Mouse (Mus musculus) liver, embryonic 16.5 days (tissue): ENCODE measurements at regions not wholly inside any gene's neighbourhood (a gene's known extent, or its start where the extent isn't known, plus 50 kb on each side); places are given as distances from the start of the nearest gene placed in this dataset.

Source experiments
- ATAC-seq: fragments of 200-750 bp; cut with Nextera tagmentation; 2 replicates; pipeline ENCODE4 v1.8.0; 2017; ENCODE audit warnings: low read depth, mild to moderate bottlenecking, moderate number of reproducible peaks, moderate library complexity
- H3K27ac ChIP-seq: fragments of 300-500 bp; sonication (generic); 2 replicates; pipeline ENCODE4 v1.5.1; 2014; ENCODE audit warnings: mild to moderate bottlenecking, low read length
- H3K27me3 ChIP-seq: fragments of 300-500 bp; sonication (generic); 2 replicates; pipeline ENCODE4 v1.6.1; 2014; ENCODE audit warnings: low read depth, low read length, mixed read lengths; ENCODE audit not compliant: control insufficient read depth, insufficient read depth
- H3K36me3 ChIP-seq: fragments of 300-500 bp; sonication (generic); 2 replicates; pipeline ENCODE4 v1.6.1; 2014; ENCODE audit warnings: mild to moderate bottlenecking; ENCODE audit not compliant: control insufficient read depth, insufficient read depth
- H3K4me1 ChIP-seq: fragments of 300-500 bp; sonication (generic); 2 replicates; pipeline ENCODE4 v1.6.1; 2014; ENCODE audit warnings: low read depth, low read length, mixed read lengths; ENCODE audit not compliant: control insufficient read depth
- H3K4me2 ChIP-seq: fragments of 300-500 bp; sonication (generic); 2 replicates; pipeline ENCODE4 v1.6.1; 2014; ENCODE audit warnings: low read depth, low read length, mixed read lengths
- H3K4me3 ChIP-seq: fragments of 300-500 bp; sonication (generic); 2 replicates; pipeline ENCODE4 v1.5.1; 2014; ENCODE audit warnings: low read depth, mild to moderate bottlenecking, low read length
- H3K9ac ChIP-seq: fragments of 300-500 bp; sonication (generic); 2 replicates; pipeline ENCODE4 v1.6.1; 2014; ENCODE audit warnings: low read depth, low read length
- H3K9me3 ChIP-seq: fragments of 300-500 bp; sonication (generic); replicated peaks from 2 replicates; pipeline ENCODE4 v1.6.1; 2016; ENCODE audit warnings: low read length; ENCODE audit not compliant: control insufficient read depth
- WGBS: fragments of 180-500 bp; shearing (Covaris S2); extraction: QIAGEN DNeasy Blood & Tissue Kit; methylation state at CpG from one replicate; pipeline ENCODE4 v1.1.7; 2014; ENCODE audit not compliant: insufficient replicate concordance; 5-methylcytosine and 5-hydroxymethylcytosine counted together

- no peaks in the 10 kb centered on the region for H3K27me3 ChIP-seq
- H3K9me3 ChIP-seq = no peaks in the 10 kb centered on the region
- WGBS = 64% methylated on average over 7 of the region's 7 CpGs
- no peak overlapping the region for H3K4me2 ChIP-seq
- no peak for ATAC-seq
- H3K27ac ChIP-seq = no peak overlapping the region
- H3K9ac ChIP-seq = no peak overlapping the region
- no peak overlapping the region for H3K4me3 ChIP-seq
- H3K36me3 ChIP-seq = no peaks in the 10 kb centered on the region
- H3K4me1 ChIP-seq = no peaks in the 10 kb centered on the region
Observed at GRCm38 (mm10) chr16:78709943-78710342, 133.4 kb upstream of the D16Ertd472e start.

GRCm38 (mm10) chr16:78707566-78707965, 131.1 kb upstream of the D16Ertd472e start:
- ATAC-seq = no peak
- 67% methylated on average over 4 of the region's 4 CpGs for WGBS

GRCm38 (mm10) chr16:78707165-78707564, 130.7 kb upstream of the D16Ertd472e start:
- ATAC-seq = no peak
- Histone ChIP-seq H3K36me3 (no peaks in the 10 kb centered on the region), H3K4me2 (no peak overlapping the region), H3K27ac (no peak overlapping the region), H3K4me3 (no peak overlapping the region), H3K27me3 (no peaks in the 10 kb centered on the region), H3K9me3 (no peaks in the 10 kb centered on the region), H3K9ac (no peak overlapping the region), H3K4me1 (no peaks in the 10 kb centered on the region)
- 70% methylated on average over 7 of the region's 7 CpGs for WGBS

More at GRCm38 (mm10) chr16:78707566-78707965, 131.1 kb upstream of the D16Ertd472e start:
- Histone ChIP-seq H3K36me3 (no peaks in the 10 kb centered on the region), H3K4me3 (no peak overlapping the region), H3K9ac (no peak overlapping the region), H3K4me2 (no peak overlapping the region), H3K9me3 (no peaks in the 10 kb centered on the region), H3K27me3 (no peaks in the 10 kb centered on the region), H3K4me1 (no peaks in the 10 kb centered on the region), H3K27ac (no peak overlapping the region)

- 55% methylated on average over 3 of the region's 3 CpGs for WGBS
- Histone ChIP-seq H3K36me3 (no peaks in the 10 kb centered on the region), H3K27ac (no peak overlapping the region), H3K9ac (no peak overlapping the region), H3K9me3 (no peaks in the 10 kb centered on the region), H3K4me2 (no peak overlapping the region), H3K4me1 (no peaks in the 10 kb centered on the region), H3K27me3 (no peaks in the 10 kb centered on the region), H3K4me3 (no peak overlapping the region)
- no peak for ATAC-seq
Observed at GRCm38 (mm10) chr16:78697514-78698209, 121.2 kb upstream of the D16Ertd472e start.

- Histone ChIP-seq H3K9ac (no peak overlapping the region), H3K4me3 (no peak overlapping the region), H3K27ac (no peak overlapping the region), H3K9me3 (no peaks in the 10 kb centered on the region), H3K4me1 (no peaks in the 10 kb centered on the region), H3K36me3 (no peaks in the 10 kb centered on the region), H3K4me2 (no peak overlapping the region), H3K27me3 (no peaks in the 10 kb centered on the region)
- no peak for ATAC-seq
Observed at GRCm38 (mm10) chr16:78688251-78688650, 111.7 kb upstream of the D16Ertd472e start.

- no peak overlapping the region for H3K4me2 ChIP-seq
- H3K9ac ChIP-seq = no peak overlapping the region
- H3K36me3 ChIP-seq = no peaks in the 10 kb centered on the region
- ATAC-seq = no peak
- 29% methylated on average over 1 of the region's 1 CpGs for WGBS
- H3K4me3 ChIP-seq = no peak overlapping the region
- no peak overlapping the region for H3K27ac ChIP-seq
- H3K4me1 ChIP-seq = no peaks in the 10 kb centered on the region
- H3K27me3 ChIP-seq = no peaks in the 10 kb centered on the region
- H3K9me3 ChIP-seq = no peaks in the 10 kb centered on the region
Observed at GRCm38 (mm10) chr16:78685160-78685559, 108.7 kb upstream of the D16Ertd472e start.

- no peak overlapping the region for H3K9ac ChIP-seq
- no peaks in the 10 kb centered on the region for H3K27me3 ChIP-seq
- WGBS = 80% methylated on average over 8 of the region's 8 CpGs
- H3K27ac ChIP-seq = no peak overlapping the region
- H3K36me3 ChIP-seq = no peaks in the 10 kb centered on the region
- no peak overlapping the region for H3K4me2 ChIP-seq
- H3K4me1 ChIP-seq = no peaks in the 10 kb centered on the region
- ATAC-seq = no peak
- H3K4me3 ChIP-seq = no peak overlapping the region
- H3K9me3 ChIP-seq = no peaks in the 10 kb centered on the region
Observed at GRCm38 (mm10) chr16:78684031-78684430, 107.5 kb upstream of the D16Ertd472e start.

- no peak overlapping the region for H3K4me2 ChIP-seq
- no peak overlapping the region for H3K27ac ChIP-seq
- no peak overlapping the region for H3K9ac ChIP-seq
- ATAC-seq = no peak
- WGBS = 55% methylated on average over 7 of the region's 7 CpGs
- no peak overlapping the region for H3K4me3 ChIP-seq
- H3K9me3 ChIP-seq = no peaks in the 10 kb centered on the region
- H3K27me3 ChIP-seq = no peaks in the 10 kb centered on the region
- H3K36me3 ChIP-seq = no peaks in the 10 kb centered on the region
- no peaks in the 10 kb centered on the region for H3K4me1 ChIP-seq
Observed at GRCm38 (mm10) chr16:78661126-78661525, 84.6 kb upstream of the D16Ertd472e start.

- Histone ChIP-seq H3K9me3 (no peaks in the 10 kb centered on the region), H3K4me1 (no peaks in the 10 kb centered on the region), H3K4me2 (no peak overlapping the region), H3K27ac (no peak overlapping the region), H3K27me3 (no peaks in the 10 kb centered on the region), H3K9ac (no peak overlapping the region), H3K4me3 (no peak overlapping the region), H3K36me3 (no peaks in the 10 kb centered on the region)
- no peak for ATAC-seq
- WGBS = 5% methylated on average over 1 of the region's 1 CpGs
Observed at GRCm38 (mm10) chr16:78644710-78645109, 68.2 kb upstream of the D16Ertd472e start.
